Mouse (Mus musculus): Measurements from ENCODE around the gene Napsa.
A peak's percentile ranks its signal among the peaks of the same experiment; 100 is the strongest.

Napsa gene

DNA sequence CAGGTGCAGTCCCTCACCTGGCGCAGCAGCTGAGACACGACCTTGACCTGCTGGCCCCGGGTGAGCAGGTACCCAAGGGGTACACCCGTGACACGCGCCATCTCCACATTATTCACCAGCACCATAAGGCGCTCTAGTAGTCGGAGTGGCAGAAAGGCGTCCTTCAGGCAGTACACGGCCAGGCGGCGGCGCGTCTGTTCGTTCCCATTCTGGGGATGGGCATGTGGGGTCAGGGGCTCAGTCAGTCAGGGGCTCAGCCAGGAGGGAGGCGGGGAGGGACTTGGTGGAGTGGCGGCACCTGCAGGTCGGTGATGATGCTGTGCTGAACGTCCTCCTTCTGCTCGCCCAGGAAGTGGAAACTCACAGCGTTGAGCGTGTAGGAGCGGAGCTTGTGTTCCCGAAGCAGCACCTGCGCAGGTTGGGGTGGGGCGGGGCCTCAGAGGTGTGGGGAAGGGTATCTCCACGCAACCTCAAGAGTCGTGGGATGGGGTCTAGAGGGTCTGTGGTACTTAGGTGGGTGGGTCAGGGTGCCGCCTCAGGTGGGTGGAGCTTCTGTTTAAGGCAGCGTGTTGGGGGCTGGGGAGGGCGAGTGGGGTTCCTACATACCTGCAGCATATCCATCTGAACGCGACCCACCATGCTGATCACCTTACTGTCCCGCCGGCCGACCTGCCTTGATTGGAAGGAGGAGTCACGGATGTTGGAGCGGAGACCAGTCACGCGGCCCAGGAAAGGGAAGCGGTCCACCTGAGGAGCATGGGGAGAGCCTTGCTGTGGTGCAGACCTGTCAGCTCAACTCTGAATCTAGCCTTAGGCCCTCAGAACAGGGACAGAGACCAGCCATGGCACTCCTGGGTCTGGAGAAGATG, 33.2 kb upstream of the Napsa start:
- DNase-seq: no peak

DNA sequence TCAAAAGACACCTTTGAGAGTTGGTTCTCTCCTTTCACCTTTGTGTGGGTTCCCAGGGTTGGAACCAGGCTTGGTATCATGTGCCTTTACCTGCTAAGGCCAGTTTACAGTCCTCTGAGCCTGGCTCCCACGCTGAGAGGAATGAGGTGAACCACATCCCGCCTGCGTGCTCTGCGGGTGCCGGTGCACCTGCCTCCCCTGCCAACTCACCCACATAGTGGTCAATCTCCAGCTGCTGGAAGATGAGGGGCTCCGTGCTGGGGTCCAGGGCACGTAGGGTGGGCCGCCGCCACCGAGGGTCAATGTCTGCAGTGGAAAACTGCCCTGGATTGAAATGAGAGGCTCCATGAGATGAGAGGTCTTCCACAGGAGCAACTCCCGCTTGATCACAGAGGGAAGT, 29.6 kb upstream of the Napsa start:
- DNase-seq: no peak

DNA sequence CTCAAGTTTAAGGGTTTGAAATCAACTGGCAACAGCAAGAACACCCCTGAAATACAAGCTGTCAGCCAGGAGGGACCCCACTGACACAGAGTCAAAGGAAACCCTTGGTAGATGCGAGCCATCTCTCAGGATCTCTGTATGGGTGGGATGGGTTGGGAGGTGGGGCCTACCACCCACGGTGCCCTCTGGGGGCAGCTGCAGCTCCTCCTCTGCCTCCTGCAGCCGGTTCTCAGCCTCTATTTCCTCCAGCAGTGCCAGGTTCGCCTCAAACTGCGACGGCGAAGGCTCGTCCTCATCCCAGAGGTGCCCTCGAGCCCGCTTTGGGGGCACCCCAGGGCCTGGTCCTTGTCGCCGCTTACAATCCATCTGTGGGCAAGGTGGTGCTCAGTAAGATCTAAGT, 29.1 kb upstream of the Napsa start:
- DNase-seq: no peak

DNA sequence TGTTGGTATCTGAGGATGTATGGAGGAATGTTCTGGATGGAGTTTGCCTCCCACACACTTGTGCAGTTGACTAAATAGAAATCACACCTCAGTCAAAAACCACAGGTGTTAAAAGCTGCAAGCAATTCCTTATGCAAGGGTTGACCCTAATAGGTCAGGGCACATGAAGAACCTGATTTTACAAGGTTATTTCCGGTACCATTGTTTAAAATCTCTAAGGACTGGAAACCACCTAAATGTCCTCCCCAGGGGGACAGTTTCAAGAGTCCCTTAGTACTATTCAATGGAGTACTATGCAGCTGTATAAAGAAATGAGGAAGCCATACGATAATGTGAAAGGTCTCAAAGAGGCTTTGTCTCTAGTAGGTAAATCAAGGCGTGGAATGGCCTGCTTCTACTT, 25.9 kb upstream of the Napsa start:
- DNase-seq: peak in 1 of 2 experiments; percentile 15

DNA sequence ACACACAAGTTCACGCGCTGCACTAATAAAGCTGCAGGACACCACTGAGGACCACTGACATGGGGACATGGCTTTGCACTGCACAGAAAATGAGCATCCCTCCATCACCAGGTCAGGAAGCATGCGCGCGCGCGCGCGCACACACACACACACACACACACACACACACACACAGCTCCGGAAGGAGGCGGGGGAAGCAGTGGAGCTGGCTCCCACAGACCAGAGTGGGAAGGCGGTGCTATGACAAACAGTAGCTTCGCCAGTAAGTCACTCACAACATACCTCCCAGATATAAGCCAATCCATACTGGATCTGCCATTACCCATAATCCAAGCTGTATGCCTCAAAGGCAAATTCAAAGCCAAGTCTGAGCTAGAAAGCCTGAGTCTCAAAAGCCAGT, 25.1 kb upstream of the Napsa start:
- DNase-seq: peak; percentile 41 to 42

DNA sequence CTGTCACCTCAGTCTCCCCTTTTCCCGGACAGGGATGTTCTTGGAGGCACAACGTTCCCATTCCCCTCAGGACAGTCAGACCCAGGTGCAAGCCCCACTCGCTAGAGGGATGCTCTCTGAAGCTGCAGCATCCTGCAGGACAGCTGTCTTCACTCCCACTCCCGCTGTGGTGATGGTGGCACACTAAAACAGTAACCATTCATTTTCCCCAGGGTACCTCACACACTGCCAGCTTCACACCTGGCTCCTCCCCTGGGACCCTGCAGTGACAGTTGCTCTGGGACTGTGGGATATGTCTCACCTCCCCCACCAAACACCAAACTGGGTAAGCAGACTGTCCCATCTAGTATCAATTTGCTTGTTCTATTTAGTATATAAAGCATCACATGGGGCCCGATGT, 24.5 kb upstream of the Napsa start:
- DNase-seq: peak in 1 of 2 experiments; percentile 23

DNA sequence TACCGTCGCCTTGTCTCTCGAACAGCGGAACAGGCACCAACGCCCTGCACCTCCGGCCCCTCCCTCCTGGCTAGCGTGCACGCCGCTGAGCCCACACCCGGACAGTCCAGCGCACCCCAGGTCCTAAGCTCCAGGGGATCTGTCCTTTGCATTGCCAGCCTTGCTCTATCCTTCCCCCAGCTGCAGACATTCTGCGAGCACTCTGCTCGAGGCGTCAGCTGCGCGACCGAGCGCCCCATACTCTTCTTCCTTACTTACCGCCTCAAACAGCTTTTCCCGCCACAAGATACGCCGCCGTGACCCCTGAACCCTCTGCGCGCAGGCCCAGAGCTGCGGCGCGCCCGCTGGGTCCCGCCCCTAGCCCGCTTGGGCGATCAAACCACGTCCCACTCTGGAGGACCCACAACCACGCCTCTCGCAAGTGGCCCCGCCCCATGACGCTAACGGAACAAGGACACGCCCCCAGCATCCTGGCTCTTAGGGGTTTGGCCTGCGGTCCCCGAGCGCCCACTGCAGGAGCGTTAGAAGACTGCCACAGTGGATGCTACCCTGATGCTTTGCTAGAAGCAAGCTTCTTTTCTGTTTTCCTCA, 23.6 kb upstream of the Napsa start, which contains the start of gene Pold1:
TSS of gene Pold1 (minus strand) at position 353 of the 591 bp plus-strand sequence.
- peak; percentile 100 for DNase-seq

DNA sequence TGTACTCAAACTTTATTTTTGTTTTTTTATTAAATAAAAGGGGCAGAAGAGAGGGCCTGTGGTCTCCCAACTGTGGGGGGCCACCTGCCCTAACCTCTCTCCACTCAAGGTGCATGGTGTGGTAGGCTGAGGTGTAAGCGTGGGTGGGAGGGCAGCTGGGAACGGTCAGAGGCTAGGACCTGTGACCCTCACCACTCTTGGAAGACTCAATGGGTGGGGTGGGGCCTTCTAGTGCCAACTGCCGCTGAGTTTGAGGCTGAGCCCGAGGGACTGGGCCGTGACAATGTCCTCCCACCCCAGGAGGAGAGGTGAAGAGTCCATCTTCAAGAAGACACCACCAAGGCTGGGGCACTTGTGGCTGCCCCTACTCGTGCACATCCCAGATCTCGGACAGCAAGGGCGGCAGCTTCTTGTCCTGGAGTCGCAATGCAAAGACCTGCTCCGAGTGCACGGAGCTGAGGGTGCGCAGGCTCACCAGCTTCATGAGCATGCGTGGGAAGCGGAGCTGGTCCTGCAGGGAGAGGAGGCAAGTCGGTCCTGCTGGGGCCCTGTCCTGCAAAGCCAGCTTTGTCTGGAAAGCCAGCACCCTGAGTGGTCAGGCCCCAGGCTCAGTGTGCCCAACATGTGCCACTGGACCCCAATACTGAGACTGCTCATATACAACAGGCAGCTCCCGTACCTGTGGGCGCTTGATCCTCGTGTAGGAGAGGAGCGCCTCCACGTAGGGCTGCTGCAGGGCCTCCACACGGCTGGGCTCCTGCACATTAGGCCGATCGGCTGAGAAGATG, 22.4 kb upstream of the Napsa start:
- DNase-seq: no peak

DNA sequence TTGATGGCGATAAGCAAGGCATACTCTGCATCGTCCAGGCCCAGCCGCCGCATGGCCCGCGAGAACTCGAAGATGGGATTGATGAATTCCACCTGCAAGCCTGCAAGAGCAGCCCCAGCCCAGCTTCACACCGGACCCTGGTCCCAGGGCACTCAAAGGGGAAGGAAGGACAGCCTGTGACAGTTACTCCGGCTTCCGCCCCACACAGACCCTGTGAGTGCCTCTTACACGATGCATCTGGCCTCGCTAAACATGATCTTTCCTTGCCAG, 21.8 kb upstream of the Napsa start:
- no peak for DNase-seq

DNA sequence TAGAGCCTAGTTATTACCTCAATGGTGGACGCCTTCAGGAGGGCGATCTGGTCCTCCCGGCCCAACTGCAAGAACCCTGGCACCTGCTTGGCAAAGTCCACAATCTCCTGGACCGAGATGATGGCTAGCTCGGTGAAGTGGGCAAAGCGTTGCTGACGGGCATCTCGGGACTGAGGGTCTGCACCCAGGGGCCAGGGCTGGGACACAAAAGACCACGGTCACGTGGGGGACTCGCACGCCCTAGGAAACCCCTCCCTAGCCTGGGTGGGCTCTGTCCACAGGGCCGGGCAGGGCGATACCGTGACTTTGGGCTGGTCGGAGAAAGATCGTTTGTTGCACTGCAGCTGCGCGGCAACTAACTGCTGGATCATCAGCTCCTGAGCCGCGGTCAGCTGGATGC, 20.9 kb upstream of the Napsa start:
- DNase-seq: no peak

DNA sequence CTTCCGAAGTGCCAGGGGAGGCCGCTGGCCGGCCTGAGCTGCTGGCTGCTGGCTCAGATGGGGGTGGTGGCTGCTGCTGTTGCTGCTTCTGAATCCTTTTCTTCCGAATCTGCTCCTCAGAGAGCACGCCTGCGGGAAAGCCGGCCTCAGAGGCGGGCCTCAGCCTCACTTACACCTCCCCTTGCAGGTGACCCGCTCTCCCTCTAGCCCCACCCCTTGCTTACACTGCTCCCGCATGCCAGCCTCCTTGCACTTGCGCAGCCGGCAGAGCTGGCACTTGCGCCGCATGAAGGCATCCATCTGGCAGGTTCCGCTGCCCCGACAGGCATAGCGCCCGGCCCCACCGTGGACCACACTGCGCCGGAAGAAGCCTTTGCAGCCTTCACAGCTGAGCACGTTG, 20.4 kb upstream of the Napsa start:
- no peak for DNase-seq

DNA sequence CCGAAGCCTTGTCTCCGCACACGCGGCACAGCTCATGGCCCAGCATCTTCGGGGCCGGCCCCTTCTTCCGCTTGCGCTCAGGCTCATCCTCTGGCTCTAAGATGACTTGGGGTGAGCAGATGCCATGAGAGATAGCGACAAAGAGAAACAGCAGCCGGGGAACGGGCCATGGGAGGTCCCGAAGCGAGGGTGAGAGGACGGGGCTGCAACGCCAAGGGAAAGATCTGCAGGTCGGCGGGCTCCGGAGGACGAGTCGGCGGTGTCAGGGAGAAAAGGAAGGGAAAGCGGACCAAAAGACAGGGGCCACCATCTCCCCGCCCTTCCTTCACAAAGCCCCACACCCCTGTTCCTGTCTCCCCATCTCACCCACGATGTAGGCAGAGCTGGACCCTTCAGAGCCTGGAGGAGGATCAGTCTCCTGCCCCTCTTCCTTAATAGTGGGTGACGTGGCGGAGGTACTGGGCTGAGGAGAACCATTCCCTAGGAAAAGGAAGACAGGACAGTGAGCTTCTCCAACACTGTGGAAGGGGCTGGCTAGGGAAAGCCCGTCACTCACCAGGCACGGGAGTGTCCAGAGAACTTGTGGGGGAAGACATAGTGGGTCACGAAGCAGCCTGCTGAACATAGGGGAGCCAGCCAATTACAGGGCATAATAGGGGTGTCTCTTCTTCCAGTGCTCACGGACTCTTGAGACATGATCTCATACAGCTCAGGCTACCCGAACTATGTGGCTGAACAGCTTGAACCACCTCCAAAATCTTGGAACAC, 19.9 kb upstream of the Napsa start:
- no peak for DNase-seq

DNA sequence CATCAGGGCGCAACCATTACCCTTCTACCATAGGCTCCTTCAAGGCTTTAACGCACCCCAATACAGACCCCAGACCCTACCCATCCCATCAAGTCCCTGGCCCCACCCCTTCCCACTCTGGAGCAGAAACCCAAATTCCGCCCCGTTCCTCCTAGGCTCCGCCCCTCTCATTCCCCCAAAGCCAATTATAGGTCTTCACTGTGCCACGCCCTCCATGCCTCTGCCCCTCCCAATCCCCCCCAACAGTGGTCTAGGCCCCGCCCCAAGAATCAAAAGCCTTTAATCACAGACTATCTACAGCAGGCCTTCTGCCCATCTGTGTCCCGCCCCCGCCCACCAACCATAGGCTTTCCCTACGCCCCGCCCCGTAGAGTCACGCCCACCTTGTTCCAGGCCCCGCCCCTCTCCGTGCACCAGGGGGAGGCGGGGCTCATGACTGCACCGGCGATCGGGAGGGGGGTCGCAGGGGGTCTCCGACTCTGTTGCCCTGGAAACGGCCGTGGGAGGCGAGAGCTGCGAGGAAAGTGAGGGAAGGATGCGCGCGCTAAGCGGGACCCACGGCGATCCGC, 18.9 kb upstream of the Napsa start:
- peak; percentile 94 to 95 for DNase-seq

DNA sequence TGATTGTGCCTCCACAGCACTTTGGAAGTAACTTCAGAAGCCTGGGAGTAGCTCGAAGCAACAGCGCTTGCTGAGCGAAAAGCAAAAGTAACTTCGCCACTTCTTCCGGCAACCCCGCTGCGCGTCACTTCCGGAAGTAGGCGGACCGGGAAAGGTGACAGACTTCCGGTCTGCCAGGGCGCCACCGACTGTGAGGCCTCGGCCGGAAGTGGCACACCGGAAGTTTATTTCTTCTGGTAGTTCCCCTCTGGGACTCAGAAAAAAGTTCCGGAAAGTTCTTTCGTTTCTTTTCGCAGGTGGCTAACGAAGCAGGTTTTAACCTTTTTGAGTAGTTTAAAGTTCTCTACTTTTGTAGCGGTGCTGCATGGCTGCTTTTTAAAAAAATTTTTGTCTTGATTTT, 18.4 kb upstream of the Napsa start, which contains the start of gene Nr1h2:
TSS of gene Nr1h2 (minus strand) at position 126 of the 400 bp plus-strand sequence.
- DNase-seq: peak; percentile 99

DNA sequence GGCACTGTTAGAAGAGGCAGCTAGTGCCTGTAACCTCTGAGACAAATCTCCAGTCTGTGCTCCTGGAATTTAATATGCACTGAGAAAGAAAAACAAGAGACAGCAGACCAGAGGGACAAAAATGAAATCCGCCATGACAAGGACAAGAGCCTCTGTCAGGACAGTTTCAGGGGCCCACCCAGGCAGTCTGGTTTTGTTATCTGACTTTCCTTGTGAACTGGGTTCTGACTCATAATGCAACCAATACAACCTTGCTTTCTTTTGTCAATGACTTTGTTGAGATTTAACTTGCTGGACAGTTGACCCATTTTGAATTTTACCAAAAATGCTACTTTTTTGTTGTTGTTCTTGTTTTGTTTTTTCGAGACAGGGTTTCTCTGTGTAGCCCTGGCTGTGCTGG, 14.6 kb upstream of the Napsa start:
- no peak for DNase-seq

DNA sequence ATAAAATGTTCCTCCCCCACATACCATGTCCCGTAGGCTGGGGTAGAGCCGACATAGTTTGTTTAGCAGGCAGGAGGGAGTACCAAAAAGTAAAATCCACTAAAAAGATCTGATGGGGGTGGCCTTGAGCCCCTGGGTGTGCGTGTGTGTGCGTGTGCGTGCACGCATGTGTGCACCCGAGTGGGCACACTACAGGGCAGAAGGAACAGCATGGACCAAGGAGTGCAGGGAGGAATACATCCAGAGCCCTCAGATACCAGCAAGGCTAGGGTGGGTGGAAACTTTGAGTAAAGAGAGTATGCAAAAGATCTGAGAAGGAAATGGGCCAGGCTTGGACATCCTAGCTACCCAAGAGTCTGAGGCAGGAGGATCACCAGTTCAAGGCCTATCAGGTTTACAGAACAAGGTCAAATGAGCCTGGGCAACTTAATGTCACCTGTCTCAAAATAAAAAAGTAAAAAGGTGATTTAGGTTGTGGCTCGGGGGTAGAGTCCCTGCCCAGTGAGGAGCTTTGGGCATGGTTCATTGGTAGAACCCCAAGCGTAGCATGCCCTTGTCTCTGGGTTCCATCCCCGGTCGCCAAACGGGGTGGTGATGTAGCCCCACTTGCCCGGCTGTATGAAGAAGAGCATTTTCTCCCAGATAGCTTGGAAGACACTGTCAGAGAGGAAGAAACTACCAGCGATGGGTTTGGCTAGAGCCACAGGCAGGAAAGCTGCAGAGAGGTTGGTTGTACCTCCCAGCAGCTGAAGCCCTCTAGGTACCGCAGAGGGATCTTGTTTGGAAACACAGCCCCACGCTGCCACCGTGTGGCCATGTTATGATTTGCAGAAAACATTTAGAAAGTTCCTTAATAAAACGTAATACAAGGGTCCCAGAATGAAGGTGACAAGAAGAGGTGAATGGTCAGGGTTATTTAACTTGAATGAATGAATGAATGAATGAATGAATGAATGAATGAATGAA, 11.5 kb upstream of the Napsa start:
- peak; percentile 89 to 91 for DNase-seq

DNA sequence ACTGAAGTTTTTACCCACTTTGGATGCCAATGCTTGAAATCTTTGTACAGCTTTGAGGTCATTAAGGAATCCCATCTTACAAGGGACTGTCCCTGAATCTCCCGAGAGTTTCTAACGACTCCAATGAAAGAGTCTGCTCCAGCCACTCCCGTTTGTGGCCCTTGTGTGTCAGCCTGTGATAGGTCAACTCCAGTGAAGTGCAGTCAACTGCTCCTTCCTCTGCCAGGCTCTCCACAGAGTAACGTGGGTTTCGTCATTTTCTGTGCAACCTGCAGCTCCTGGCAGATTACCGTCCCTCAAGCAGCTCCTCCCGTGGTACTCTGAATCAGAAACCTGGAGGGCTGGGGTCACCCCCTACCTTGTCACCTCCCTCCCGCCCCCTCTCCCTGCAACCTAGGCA, 8.9 kb upstream of the Napsa start:
- no peak for DNase-seq

DNA sequence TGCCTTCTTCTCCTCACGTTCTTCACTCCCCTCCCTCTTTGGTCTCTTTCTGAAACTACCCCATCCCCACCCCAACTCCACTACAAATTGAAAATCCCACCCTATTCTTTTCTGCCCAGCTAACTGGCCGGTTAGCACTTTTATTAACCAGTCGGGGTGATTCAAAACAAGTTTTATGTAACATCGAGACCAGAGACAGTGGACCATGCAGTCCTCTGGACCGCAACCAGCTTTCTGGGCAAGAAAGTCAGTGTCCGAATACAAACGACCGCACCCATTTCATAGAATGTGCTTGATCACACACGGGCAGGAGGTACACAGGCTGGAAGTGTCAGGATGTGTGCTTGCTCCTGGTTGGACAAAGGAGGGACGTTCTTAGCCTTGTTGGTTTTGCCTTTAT, 7.7 kb upstream of the Napsa start:
- DNase-seq: no peak

DNA sequence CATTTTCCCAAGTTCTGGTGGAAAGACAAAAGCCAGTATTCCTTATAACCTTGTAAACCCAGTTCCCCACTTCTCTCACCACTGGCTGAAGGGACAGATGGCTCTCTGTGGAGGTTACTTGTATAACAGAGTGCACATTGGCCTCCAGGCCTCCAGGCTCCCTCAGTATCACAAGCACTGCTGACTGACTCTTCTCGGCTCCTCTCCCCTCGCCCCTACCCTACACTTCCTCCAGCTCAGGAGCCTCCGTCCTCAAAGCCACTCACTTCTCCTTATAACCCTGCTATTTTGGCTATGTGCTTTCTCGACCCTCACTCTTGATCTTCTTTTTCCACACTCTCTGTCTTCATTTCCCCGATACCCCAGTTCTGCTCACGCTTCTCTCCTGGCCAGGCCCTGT, 6.8 kb upstream of the Napsa start:
- DNase-seq: no peak

DNA sequence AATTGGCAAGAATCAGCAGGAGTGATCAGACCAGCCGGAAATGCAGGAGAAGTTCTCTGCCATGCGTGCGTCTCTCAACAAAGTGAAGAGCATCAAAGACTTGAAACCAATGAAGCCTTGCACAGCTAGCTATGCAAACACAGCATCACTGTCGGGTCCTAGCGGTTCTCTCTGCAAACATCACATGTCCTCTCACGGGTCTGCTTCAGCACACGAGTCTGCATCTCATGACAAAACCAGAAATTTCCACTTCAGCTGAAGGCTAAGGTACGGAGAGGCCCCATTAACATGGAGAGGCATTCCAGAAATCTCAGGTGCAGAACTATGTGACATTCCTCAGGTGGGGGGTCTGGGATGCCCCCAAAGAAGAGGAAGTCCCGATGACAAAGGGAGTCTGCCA, 3.4 kb upstream of the Napsa start:
- DNase-seq: peak; percentile 65 to 66

DNA sequence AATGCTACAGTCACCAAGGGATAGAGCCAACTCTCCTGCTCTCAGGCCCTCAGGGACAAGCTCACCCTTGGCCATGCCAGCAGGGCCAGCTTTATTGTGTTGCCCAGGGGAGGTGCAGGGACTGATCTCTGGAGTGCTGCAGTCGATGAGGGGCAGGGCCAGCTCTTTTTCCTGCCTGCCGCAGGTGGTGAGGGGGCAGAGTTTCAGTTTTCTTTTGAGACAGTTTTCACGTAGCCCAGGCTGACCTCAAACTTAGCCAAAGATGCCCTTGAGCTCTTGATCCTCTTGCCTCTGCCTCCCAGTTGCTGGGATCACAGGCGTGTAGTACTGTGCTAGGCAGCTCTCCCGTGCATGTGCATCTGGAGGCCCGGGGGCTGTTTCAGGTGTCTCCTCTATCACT, 1.2 kb upstream of the Napsa start:
- DNase-seq: peak in 1 of 2 experiments; percentile 41

DNA sequence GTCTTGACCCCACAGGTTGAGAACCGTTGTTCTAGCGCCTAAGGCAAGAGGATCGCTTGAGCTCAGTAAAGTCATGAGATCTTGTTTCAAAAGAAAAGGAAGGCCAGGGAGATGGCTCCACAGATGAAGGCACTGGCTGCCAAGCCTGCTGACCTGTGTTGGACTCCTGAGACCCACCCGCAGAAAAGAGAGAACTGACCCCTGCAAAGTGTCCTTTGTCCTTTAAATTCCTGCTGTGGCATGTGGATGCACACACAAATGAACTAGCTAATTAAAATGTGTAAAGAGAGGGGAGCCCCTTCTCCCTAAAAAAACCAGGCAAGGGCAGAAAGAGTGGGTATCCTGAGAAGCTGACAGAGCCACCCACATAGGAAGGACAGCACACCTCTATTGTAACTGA, 369 bp upstream of the Napsa start:
- DNase-seq: no peak

Data from B cell, adult 2 months (primary cell).